ENCODE assay signal across 7 mouse cellular contexts in the genomic region with DNA sequence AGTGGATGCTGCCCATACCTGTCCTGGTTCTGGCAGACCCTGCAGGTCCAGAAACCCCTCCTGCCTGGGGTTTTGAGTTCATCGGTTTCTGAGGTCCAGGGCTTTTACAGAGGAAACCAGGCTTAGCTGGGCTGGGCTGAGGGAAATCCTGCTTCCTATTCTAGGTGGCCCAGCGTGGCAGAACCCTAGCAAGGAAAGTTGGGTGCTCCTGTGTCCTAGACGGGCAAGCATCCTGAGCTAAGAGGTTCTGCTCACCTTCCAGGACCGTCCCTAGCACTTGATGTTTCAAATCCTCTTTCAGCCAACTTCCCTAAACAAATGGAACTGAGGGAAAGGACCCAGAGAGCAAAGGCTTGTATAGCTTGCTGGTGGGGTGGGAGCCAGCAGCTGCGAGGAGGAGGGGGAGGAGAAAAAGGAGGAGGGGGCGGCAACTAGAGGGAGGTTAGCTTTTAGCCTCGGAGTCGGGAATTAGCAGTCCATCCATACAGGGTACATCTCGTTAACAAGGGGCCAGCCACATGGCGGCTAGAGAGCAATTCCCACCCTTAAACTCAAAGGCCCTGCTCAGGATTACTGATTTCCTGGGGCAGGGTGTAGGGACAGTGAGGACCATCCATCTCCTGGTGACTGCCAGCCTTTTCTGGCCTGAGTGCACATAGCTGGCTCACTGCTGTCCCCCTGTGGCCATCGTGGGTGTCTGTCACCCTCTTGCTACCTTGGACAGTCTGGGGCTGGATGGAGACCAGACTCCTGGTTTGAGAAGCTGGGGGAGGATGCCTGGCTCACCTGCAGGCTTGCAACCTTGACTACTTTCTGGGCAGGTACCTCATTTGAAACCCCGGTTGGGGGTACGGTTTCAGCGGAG. TPM values are rescaled to one million over a fixed set of nuclear protein-coding genes. Genes with fewer than 3 reads are reported as not detected.
DNase-seq lines count a peak whose midpoint lies in the region; ATAC-seq lines count a peak whose summit lies in the region.

No protein-coding gene starts in this region.

- H3K36me3 ChIP-seq in intestine, embryonic 16.5 days (ENCODE audit: control insufficient read depth, insufficient read depth, low read length) = no peaks in the 10 kb centered on the region
- H3K36me3 ChIP-seq in limb, embryonic 12.5 days = no peaks in the 10 kb centered on the region
- H3K36me3 ChIP-seq in midbrain, embryonic 14.5 days (ENCODE audit: control insufficient read depth, insufficient read depth, low read length) = no peaks in the 10 kb centered on the region

- no peak overlapping the region for H3K4me3 ChIP-seq in intestine, embryonic 16.5 days (ENCODE audit: low read length)
- no peak overlapping the region for H3K4me3 ChIP-seq in limb, embryonic 12.5 days (replicated peaks)
- peak overlapping the region; percentile 56; the same call in 1 of the 2 replicates for H3K4me3 ChIP-seq in midbrain, embryonic 14.5 days (replicated peaks; ENCODE audit: low read depth, low read length)

- peaks cover 76% of the 10 kb centered on the region for H3K4me1 ChIP-seq in intestine, embryonic 16.5 days (ENCODE audit: control insufficient read depth, insufficient read depth, low read length)
- peaks cover 88% of the 10 kb centered on the region for H3K4me1 ChIP-seq in limb, embryonic 12.5 days (replicated peaks)
- peaks cover 81% of the 10 kb centered on the region for H3K4me1 ChIP-seq in midbrain, embryonic 14.5 days (ENCODE audit: control insufficient read depth, insufficient read depth, low read length)

- H3K27ac ChIP-seq in intestine, embryonic 16.5 days (ENCODE audit: low read length) = peak overlapping the region; percentile 2; the same call in 1 of the 2 replicates
- H3K27ac ChIP-seq in limb, embryonic 12.5 days = peak overlapping the region; percentile 51
- H3K27ac ChIP-seq in midbrain, embryonic 14.5 days (replicated peaks; ENCODE audit: low read depth, low read length) = peak overlapping the region; percentile 46

- no peaks in the 10 kb centered on the region for H3K27me3 ChIP-seq in intestine, embryonic 16.5 days (replicated peaks; ENCODE audit: control insufficient read depth, insufficient read depth, low read length)
- peaks cover 21% of the 10 kb centered on the region for H3K27me3 ChIP-seq in limb, embryonic 12.5 days
- H3K27me3 ChIP-seq in midbrain, embryonic 14.5 days (ENCODE audit: control insufficient read depth, insufficient read depth, low read length) = no peaks in the 10 kb centered on the region

- H3K4me2 ChIP-seq in intestine, embryonic 16.5 days (ENCODE audit: low read depth, low read length) = no peak overlapping the region
- H3K4me2 ChIP-seq in limb, embryonic 12.5 days = peak overlapping the region; percentile 8
- H3K4me2 ChIP-seq in midbrain, embryonic 14.5 days (ENCODE audit: low read length) = peak overlapping the region; percentile 97

- DNase-seq in adrenal gland, adult 2 months = peak; percentile 92
- peak; percentile 95 for DNase-seq in embryo, embryonic 10.5 days (ENCODE audit: low spot score)
- DNase-seq in gastrocnemius, postnatal 36 days = peak; percentile 67 to 77
- DNase-seq in midbrain, embryonic 14.5 days = peak; percentile 91
- DNase-seq in spleen, adult 12 weeks (ENCODE audit: low spot score) = peak; percentile 75

- H3K9me3 ChIP-seq in intestine, embryonic 16.5 days (ENCODE audit: control insufficient read depth, low read length) = no peaks in the 10 kb centered on the region
- H3K9me3 ChIP-seq in limb, embryonic 12.5 days = no peaks in the 10 kb centered on the region
- no peaks in the 10 kb centered on the region for H3K9me3 ChIP-seq in midbrain, embryonic 14.5 days (ENCODE audit: control insufficient read depth, low read length)

- 0 out of 2 replicates have a peak overlapping the region, but pooled peaks have one; percentile 10 for H3K9ac ChIP-seq in intestine, embryonic 16.5 days (ENCODE audit: low read depth, low read length)
- H3K9ac ChIP-seq in limb, embryonic 12.5 days (replicated peaks) = 0 out of 2 replicates have a peak overlapping the region, but pooled peaks have one; percentile 23
- H3K9ac ChIP-seq in midbrain, embryonic 14.5 days (replicated peaks; ENCODE audit: low read length) = peak overlapping the region; percentile 80; the same call in 1 of the 2 replicates

- WGBS in intestine, embryonic 16.5 days = 23% methylated on average over 14 of the region's 14 CpGs
- 5% methylated on average over 14 of the region's 14 CpGs for WGBS in limb, embryonic 12.5 days
- 5% methylated on average over 14 of the region's 14 CpGs for WGBS in midbrain, embryonic 14.5 days

- ATAC-seq in intestine, embryonic 16.5 days = peak; percentile 32
- peak; percentile 34; the same call in 1 of the 2 replicates for ATAC-seq in limb, embryonic 12.5 days (ENCODE audit: insufficient number of reproducible peaks, insufficient read depth, low FRiP score, low TSS enrichment, low read depth)
- peak; percentile 42; the same call in 1 of the 2 replicates for ATAC-seq in midbrain, embryonic 14.5 days (ENCODE audit: low FRiP score, low TSS enrichment)

- intact Hi-C loops in gastrocnemius, postnatal 36 days (cut with DNase I) = loop anchor here (5.0 kb wide), 3 partner anchors 47 to 207 kb away; no protein-coding TSS in a partner anchor

RNA-seq across cellular contexts. Expression of a gene that starts 54.4 kb away (rescaled TPM):
- 1 to 10 TPM; 3.8 to 5.7 TPM for total RNA-seq in adrenal gland, adult 2 months (2021)
- 7.8 and 8.7 TPM in 2 replicates for polyA plus RNA-seq in adrenal gland, adult 2 months (2012; rRNA removed)
- total RNA-seq in gastrocnemius, postnatal 36 days (2021) = under 1 TPM; 0.66 to 0.94 TPM
- 75.1 and 87.5 TPM in 2 replicates for polyA plus RNA-seq in intestine, embryonic 16.5 days (2015; fragmentation: Nextera tagmentation; extraction: Ambion mirVana)
- 111 and 113 TPM in 2 replicates for polyA plus RNA-seq in limb, embryonic 12.5 days (2016; fragmentation: Nextera tagmentation; extraction: Ambion mirVana)
- polyA plus RNA-seq in midbrain, embryonic 14.5 days (2014; fragmentation: Nextera tagmentation; extraction: Ambion mirVana) = 15.5 and 23.7 TPM in 2 replicates

Comparison
In these comparisons a context has a peak if more than half of its experiments do, and no peak if none do; other contexts are left out.
1. H3K9ac ChIP-seq: peak in every context shown above with its lines; median percentile 80 in midbrain, embryonic 14.5 days; 23 in limb, embryonic 12.5 days; 10 in intestine, embryonic 16.5 days.